Mouse (Mus musculus) mesoderm, embryonic 11.5 days (tissue): ENCODE measurements at regions not wholly inside any gene's neighbourhood (a gene's known extent, or its start where the extent isn't known, plus 50 kb on each side); places are given as distances from the start of the nearest gene placed in this dataset.

ENCODE experiments used
- DNase-seq: peaks from one replicate; pipeline ENCODE4 v3.0.0-alpha.2; 2012; ENCODE audit warnings: low read depth, low spot score

DNA sequence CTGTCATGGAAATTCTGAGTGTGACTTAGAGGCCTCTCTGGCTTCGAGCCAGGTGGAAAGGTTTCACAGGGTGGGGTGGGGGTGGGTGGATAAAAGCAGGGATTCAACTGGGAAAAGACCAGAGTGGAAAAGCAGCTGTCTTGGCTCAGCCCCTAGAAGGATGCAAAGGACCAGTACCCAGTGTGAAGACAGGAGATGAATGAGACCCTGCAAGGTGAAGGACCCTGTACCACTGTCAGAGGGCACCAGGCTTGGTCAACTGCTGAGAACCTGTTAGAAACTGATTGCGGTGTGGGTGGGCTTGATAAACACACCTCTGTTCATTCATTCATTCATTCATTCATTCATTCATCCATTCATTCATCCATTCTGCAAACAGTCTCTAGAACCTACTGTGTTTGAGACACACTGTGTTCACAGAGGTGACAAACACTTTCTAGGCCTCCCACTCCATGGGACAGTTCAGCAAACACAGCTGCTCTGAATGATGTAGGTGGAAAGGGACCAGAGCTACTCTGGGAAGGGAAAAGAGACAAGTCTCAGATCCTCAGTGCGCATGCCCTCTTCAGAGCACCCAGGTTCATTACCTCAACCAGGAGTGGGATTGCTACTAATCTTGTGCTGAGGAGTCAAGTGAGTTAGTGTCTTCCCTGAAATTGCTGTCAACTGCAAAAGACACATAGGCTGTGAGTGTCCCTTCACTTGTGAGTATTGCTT lies 100.4 kb upstream of the Sesn3 start:
- DNase-seq = no peak

DNA sequence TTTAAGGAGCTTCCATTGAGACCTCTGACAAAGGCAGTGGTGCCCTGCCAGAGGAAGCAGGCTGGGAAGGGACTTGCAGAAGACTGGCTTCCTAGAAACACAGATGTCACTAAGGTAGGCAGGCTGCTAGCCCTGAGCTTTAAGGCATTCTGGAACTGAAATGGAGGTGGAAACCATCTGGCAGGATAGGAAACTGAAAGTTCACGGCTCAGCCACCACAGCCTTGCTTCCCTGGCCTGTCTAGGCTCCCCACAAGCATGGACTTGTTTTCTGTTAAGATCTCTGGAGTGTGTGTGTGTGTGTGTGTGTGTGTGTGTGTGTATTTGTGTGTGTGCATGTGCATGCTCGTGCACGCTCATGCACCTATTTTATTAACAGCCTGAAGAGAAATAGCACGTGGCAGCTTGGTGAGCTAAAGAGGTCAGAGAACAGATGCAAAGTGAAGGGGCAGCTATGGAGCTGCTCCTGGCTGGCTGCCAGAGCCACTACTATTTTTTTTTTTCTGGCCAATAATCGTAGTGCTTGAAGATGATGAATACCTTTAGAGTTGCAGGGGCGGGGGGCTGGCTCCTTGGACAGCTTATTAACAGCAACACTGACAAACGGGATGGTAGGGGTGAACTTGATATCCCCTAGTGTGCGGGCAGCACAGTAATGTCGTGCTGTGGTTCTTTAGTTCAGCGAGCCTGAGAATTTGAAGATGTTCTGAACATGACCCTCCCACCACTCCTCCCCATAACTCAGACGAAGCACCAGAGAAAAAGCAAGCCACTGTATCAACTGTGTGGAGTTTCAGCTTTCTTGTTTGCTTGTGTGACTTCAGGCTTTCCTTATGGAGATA lies 99.6 kb upstream of the Sesn3 start:
- DNase-seq = peak; percentile 70

DNA sequence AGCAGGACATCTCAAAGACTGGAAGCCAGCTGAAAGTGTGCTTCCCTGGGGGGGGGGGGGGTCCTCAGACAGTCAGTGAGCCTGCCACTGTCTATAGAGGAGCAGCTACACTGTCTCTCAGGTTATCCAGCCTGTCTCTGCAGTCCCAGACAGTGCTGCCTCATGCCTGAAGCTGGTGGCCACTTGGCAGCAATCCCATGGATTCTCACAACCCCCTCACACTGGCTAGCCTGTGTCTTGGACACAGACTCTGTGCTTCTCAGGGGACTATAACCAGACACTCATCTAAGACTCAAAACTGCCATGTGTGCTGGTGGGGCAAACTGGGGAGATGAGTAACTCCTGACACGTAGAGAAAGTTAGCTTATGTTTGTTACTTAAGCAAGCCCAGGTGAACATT lies 95.1 kb upstream of the Sesn3 start:
- no peak for DNase-seq

DNA sequence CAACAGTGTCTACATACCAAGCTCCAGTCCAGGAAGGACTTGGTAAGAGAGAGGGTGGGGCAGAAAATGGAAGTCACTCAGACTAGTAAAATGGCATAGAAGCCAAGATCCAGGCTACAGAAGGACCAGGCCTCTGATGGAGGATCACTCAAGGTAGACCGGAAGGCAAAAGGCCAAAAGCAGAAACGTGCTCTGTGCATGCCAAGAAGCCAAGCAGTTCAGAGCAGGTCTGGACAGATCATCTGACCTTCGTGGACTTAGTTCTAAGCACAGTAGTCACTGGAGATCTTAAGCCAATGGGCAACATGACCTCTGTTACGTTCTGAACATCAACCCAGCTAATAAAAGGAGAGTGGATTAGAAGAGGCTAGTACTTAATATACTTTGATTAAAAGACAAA lies 90.6 kb upstream of the Sesn3 start:
- no peak for DNase-seq

- no peak for DNase-seq
Measured at GRCm38 (mm10) chr9:14185681-14186080, 89.2 kb upstream of the Sesn3 start.

- no peak for DNase-seq
Measured at GRCm38 (mm10) chr9:14187753-14188152, 87.1 kb upstream of the Sesn3 start.

GRCm38 (mm10) chr9:14188504-14188903 lies 86.4 kb upstream of the Sesn3 start:
- no peak for DNase-seq

GRCm38 (mm10) chr9:14190660-14191059 lies 84.2 kb upstream of the Sesn3 start:
- no peak for DNase-seq

DNA sequence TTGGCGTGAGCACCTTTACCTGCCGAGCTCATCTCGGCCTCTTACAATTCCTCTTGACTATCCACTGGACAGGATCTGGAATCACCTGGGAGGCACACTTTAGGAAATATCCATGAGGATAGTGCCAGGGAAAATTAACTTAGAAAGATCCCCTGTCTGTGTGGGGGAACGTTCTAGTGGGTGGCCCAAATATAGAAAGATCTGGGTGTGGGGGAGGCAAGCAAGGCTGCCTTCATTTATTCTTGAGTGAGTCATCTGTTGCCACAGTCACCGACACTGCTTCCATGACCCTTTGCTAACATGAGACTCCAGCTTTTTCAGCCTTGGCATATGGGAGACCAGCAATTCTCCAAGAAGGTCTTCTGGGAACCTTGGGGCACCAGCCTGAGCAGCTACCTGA lies 80.1 kb upstream of the Sesn3 start:
- no peak for DNase-seq

- DNase-seq = no peak
Measured at GRCm38 (mm10) chr9:14199116-14199515, 75.8 kb upstream of the Sesn3 start.

GRCm38 (mm10) chr9:14199983-14200700 lies 74.7 kb upstream of the Sesn3 start:
- DNase-seq = no peak

DNA sequence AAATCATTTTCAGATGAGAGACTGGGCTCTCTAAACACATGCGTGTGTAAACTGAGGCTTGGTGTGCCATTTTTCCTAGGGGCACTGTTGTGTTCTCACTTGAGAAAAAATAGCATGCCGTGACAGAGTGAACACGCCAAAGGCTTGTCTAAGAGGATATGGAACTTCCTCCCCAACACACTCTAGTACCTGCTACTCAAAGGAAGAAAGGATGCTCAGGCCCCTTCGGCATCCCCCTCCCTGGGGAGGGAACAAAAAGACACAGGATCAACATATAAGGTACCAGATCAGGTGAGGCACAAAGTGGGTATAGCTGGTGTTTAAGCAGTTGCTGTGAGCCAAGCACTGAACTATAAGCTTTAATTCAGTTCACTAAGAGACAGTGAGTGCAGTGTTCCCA lies 74.0 kb upstream of the Sesn3 start:
- no peak for DNase-seq

DNA sequence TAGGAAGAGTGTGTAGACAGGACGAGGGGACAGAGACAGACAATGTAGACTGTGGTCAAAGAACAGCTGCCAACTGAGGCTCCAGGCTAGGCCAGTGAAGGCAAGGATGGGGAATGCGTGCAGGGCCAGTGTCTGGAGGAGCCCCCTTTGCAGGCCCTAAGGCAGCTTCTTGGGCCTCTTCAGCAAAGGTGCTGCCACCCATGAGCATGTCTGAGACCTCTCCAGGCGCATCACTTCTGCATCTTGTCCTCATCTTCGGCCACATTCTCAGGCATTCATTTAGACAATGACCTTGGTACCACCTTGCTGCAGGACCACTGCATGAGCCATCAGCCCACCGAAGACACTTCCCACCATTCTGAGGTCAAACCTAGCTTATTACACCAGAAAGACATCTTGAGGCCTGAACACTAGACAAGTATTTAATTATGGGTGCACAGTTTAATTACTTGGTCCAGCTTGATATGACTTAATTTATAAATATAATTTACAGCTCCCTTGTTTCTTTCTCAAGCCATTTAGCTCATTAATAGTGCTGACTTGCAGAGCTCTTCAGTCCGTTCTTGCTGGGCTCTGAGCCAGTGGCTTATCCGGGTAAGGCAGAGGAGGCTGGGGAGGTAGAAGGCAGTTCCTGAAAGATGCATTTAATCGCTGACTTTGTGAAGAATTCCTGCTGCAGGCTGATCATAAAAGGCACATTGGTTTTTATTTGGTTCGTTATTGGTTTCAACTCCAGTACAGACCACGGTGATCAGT lies 72.1 kb upstream of the Sesn3 start:
- DNase-seq = no peak

DNA sequence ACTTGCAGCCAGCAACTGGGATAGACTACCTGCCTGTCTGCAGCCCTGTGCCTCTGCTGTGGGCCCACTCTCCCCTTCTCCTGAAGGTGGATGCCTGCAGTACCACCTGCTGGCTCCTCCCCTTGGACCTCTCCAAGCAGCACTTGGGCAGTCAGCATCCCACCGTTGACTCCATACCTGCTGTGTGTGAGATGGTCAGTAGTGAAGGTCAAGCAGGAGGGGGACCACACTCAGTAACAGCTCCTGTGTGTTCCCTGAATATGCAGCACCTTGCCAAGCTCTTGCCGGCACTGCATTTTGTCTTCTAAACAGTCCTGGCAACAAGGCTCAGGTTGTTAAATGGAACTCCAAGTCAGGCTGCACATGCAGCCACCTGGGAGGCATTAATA lies 71.6 kb upstream of the Sesn3 start:
- DNase-seq = no peak

GRCm38 (mm10) chr9:14203768-14204416 lies 71.0 kb upstream of the Sesn3 start:
- DNase-seq = no peak

- no peak for DNase-seq
Measured at GRCm38 (mm10) chr9:14204817-14205216, 70.0 kb upstream of the Sesn3 start.

DNA sequence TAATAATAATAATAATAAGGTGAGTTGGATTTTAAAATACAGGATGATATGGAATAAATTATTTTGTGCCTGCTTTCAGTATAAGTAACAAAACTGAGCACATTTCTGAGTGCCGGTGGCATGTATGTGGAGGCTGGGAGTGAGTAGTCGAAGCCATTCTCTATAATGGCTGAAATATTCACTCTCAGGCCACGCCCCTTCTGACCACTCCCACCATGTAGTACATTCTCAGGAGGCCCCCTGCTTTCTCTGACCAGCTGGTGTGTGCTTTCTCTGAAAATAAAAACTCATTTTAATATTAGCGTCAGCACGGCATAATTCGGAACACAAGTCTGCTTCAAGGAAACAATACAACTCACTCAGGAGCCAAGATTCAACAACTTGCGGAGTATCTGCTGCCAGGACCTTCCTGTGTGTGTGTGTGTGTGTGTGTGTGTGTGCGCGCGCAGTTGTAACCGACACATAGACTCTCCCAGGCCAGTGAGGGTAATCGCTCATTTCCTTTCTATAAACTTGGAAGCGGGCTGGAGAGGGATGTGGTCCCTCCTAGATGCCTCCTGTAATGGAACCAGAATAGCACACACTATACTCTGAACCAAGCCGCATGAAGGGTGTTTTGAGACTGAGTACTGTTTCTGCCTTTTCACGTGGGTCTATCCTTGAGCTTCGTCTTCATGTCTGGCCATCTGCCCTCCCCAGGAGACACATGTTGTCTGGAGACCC lies 67.9 kb upstream of the Sesn3 start:
- DNase-seq = no peak

DNA sequence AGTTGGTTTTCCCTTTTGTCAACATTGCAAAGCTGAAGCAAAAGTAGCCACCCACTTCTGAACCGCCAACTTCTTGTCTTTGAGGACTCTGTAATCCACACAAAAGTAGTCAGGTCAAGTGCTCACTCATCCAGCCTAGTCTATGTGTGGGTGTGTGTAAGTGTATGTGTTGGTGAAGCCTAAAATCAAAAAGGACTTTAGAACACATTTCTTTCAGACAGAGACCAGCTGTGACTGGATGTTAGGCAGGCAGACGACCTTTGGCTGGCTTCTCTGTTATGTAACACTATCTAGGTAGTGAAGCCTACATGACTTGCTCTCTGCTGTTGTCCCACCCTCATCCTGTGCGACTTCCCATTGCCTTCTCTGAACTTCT lies 67.3 kb upstream of the Sesn3 start:
- no peak for DNase-seq

DNA sequence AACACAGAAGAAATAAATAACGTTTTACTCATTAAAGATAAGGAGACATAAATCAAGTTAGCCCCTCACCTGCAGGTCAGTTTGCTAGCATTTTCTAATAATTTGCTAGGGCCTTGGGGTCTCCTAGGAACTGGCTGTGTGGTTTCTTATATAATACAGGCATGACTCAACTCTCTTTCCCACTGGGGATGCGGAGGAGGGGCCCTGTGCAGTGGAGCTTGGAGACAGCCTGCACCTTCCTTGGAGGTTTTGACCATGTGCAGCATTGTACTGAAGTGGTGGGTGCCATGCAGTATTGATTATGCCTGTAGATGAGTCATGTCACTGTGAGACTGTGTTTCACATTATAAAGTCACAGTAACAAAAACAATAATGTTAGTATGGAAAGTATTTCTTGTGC lies 61.6 kb upstream of the Sesn3 start:
- DNase-seq = no peak

DNA sequence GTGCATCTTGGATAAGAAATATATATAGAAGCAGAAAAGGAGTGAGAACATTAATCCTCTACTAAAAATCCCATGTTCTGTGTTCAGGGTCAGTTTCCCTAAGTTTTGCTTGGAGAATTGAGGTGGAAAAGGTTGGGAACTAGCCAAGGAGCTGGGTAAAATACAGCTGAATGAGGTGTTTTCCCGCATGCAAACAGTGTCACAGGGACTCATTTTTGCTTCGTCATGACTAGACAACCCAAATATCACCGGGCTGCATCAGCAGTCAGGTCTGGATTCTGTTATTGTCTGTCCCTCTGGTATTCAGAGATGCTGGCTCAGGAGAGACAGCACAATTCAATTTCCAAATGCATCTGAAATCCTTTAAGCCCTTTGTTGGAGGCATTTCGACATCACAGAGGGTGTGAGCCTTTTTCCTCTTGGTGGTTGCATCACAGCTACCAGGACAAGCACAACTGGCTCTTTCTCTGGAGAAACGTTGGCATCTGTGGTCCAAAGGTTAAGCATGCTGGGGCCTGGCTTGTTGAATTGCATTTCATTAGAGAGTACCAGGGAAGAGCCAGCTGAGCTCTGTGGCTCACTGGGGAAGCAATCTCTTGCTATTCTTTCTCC lies 59.6 kb upstream of the Sesn3 start:
- no peak for DNase-seq
